Mouse (Mus musculus) kidney, adult 8-10 months (tissue): Measurements from ENCODE around the gene Dph5.
"Not testable (repeated sequence)": the region's sequence is repeated elsewhere in the genome, so short reads cannot be mapped to it uniquely, and the experiment has no call there.

ENCODE experiments used
- DNase-seq, 2 experiments: peaks; one replicate each; pipeline ENCODE4 v3.0.0; 2022

Gene Dph5

DNA sequence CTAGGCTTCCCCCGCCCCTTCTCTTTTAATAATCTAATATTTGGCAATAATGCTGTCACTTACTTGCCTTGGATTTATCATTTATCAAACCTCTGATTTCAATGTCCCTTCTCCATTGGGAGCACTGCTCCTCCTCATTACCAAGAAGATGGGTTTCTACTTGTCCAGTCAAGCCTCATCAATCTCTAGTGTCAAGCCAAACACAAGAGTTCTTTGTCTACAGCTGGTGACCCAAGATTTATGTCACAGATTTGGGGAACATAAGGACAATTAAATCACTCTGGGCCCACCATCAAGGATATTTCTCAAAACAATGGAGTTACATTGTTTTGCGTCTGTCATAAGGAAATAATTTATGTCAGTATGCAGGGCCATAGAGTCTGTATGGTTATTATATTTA, 5.5 kb downstream of the Dph5 start:
- DNase-seq = no peak

DNA sequence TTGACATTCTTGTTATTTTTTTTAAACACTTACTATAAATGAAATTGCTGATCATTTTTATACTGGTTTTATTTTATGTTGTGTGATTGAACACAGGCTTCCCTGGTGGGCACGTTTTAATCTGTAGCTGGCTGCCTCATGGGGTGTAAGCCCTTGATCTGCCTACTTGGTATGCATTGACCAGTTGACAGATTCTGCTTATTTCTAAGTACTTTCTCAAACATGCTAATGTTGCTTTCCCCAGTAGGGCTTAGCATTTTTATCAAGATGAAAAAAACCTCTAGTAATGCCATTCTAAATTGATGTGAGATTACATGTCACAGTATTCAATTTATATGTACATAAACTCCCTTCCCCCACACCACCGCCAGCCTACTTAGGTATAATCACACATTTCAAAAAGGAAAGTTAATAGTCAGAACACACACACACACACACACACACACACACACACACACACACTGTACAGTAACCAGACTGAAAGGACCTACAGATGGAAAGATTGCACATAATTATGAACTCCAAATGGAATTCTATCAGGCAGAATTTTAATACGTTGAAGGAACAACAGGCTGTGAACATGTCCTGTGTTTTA, 10.8 kb downstream of the Dph5 start:
- DNase-seq = no peak

DNA sequence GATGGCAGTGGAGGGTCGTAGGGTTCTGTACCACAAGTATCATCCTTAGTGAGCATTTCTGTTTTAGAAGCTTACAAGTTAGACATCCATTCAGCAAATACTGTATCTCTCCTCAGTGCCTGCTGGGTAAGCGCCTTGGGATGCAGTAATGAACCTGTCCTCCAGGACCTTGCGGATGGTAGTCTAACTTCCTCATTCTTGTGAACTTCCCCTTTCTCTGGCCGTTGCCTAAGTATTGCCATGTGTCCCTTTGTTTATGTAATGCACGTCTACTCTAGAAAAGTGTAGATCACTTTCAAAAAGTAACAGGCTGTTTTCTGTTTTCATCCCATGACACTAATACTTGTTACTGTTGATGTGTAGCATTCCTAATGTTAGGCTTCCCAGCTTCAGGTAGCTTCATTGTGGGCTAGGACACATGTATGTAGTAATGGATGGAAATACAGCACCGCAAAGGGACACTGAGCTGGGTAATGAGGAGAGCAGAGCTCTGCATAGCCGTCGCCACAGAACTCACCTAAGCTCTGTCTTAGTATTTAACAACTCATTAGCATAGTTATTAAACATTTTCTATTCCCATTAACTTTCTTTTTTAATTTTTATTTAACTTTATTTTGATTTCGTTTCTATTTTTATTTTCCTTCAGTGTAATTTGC, 14.8 kb downstream of the Dph5 start:
- no peak for DNase-seq

DNA sequence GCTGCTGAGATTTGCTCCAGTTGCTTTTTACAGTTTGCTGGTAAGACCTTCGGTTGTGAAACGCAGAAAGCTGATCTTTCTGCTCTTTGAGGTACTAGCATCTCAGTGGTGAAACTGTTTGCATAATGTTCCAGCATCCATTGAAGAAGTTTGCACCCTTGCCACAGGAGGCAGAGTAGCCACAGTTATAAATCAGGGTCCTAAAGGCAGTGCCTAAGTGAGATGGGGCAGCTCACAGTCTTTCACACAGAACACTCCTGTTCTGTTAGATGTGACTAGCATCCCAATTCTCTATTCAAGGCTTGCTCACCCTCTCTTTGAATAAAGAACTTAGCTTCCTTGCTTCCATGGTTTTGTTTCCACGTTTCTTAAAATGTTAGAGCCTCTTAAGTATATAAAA, 17.4 kb downstream of the Dph5 start:
- DNase-seq = no peak

DNA sequence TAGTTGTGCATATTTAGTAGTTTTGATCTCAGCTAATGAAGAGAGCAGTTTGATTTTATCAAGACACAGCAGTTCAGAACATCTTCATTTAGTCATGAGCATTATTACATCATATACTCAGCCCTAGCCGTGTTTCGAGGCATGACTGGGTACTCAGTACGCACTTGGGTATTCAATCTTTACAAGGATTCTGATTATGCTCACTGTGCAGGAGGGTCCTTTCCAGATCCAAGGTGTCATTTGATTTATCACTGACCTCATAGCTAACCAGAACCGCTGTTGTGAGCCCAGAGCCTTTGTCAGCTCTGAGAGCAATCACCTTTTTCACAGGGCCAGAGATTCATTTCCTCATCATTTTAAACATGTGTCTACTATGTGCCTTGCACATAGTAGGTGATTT, 17.9 kb downstream of the Dph5 start:
- no peak for DNase-seq

DNA sequence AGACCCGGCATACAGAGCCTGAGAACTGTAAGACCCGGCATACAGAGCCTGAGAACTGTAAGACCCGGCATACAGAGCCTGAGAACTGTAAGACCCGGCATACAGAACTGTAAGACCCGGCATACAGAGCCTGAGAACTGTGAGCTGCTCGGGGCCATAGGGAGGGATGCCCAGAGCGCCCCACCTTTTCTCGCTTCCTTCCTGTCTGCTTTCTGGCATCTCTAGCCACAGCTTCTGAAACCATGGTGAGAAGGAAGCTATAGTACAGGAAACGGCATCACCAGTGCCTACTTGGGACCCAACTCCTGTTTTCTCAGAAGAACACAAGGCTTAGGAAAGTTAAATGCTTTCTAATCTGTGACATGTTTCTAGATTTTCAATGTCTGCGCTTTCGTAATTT, 19.8 kb downstream of the Dph5 start:
- not testable (repeated sequence) for DNase-seq

DNA sequence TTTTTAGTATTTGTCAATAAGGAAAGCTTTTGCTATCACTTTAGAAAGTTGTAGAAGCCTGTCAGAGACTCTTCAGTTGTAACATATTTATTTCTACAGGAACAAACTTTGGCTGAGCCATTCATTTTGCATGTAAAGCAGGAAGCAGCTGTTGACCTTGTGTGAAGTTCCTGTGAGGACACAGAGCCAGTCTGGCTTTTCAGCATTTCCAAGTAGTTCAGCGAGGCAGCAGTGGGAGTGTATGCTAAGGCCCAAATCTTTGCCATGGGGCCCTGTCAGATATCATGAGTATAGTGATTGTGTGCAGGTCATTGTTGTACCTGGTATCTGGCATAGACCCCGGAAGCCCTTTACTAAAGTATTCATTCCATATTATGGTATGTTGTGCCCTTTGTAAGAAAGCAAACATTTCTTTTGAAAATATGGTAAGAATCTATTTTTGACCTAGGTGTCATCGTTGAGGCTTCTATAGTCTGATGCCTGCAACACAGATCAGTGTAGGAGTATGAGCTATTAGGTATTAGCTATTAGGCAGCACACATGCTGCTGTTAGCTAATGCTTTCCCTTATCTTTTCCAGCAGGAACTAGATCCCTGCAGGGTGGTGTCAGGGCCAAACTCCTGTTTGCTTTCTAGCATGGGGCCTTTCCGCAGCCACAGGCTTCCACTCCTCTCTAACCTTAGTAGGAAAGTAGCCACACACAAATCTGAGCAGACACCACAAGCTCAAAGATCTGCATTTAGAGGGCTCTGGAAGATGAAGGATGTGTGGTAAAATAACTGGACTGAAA, 37.0 kb downstream of the Dph5 start:
- peak in 1 of 2 experiments; percentile 5 for DNase-seq

DNA sequence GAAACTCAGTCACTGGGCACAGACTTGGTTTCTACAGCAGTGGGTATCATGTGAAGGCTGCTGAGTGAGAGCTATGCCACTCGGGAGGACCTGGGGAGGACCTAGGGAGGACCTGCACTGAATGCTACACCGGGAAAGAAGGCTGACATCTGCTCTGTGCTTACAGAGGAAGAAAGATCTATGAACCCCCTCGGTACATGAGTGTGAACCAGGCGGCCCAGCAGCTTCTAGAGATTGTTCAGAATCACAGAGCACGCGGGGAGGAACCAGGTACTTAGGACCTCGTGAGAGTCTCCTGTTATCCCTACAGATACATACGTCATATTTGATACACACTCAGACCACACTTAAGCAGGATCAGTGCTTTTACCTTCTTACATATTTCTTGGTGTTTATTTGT, 38.9 kb downstream of the Dph5 start:
- no peak for DNase-seq

DNA sequence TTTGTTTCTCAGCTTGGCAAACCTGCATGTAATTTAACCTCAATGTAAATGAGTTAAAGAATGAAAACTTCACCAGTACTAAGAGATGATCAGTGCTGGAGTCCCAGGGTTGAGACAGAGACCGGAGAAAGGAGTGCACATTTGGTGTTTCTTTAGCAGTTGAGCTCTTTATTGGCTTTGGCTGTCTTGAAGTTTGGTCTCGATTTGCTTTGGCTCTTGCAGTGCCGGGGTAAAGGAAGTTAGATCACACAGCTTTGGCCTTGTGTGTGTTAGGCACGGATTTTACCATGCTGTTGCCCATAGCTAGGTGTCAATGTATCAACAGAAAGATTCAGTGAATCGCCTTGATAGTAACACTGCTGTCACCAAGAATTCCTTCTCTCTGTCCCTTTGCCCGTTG, 44.1 kb downstream of the Dph5 start:
- no peak for DNase-seq

DNA sequence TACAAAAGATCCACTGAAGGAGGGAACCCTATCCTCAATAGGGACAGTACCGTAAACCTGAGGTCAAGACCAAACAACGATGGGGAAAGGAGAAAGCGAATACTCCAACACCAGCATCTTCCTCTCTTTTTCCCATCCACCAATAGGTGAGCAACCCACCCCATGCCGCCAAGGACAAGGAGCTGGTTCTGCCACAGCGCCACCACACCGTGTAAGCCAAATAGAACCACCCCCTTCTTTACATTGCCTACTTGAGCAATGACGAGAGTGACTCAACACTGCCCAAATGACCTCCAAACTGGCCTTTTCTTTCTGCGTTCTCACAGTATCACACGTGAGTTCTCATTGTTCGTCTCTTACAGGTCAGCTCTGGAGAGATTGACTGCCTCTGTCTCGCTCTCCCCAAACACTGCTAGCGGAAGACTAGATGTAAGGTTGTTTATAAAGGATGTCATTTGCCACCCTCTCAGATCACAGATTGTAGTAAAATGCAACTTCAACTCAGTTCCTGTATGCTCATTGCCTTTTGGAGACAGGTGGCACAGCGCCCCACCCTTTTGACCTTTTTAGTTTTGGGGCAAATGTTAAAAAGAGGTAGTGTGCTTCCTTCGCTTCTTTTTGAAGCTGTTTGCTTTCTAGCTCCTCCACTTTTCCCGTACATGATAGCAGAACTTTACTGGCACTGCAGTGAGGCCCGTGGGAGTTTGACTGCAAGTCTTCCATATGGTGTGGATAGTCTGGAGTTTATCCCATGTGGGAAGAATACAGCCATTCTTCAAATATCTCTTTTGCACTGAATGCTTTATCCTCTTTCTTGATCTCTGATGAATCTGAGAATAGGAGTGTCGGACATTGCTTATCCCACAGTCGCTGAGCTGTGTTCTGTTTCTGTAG, 45.9 kb downstream of the Dph5 start:
- no peak for DNase-seq

DNA sequence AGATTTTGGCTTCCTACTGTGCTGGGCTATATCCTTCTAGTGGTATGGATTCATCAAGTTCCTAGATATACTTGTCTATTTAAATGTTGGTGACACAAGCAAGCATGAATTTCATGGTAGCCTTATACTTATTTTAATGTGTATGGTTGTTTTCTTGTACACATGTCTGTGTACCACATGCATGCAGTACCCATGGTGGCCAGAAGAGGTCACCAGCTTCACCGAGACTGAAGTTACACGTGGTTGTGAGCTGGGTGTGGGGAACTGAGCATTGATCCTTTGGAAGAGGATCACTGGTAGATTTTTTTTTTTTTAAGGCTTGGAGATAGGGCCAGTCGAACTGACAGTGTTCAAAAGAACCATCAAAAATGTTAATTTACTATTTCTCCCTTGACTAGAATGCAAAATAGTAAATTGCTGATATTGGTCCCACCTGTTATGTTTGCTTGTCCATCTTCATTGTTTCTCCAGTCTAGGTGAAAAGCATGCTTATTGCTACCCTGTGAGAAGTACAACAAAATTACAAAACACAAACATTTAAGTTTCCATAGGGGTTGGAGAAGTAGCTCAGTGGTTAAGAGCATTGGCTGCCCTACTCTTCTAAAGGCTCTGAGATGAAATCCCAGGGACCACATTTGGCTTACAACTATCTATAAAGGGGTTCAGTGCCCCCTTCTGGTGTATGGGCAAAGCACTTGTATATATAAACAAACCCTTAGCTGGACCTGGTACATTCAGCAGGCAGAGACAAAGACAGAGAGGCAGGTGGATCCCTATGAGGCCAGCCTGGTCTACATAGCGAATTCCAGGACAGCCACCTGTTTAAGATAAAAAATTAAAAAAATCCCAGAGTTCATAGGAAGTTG, 49.3 kb downstream of the Dph5 start:
- peak; percentile 9 to 66 for DNase-seq

DNA sequence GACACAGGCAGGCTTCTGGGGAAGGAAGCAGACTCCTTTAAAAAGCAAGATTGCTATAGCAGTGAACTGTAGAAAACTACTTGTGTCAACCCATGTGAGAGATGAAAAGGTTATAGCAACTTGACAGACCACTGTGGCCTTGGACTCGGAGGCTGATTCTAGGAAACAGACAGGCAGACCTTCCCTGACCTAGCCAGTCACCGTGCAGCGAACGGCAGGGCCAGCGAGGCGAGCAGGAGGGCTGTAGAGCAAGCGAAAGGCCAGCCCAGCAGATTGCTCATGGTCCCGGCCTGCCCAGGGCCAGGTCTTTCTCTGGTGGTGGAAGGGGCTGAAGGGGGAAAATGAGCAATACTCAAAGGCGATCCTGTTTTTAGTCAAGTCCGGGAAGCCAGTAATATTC, 50.2 kb downstream of the Dph5 start:
- no peak for DNase-seq

DNA sequence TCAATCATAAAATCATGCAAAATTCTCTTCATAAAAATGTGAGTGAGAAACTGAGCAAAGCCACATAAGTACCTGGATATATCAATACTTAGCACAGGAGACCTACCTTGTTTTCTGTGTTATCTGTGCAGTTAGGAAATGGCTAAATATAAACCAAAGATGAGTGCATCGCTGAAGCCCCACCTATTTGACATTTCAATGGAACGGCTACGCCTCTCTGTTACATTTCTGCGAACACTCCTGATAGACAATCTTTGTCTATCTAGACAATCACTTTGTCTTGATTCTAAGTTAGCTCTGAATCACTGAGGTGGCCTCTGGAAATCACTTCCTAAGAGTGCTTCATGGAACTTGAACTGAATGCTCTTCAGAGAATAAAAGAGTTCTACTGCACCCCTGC, 52.9 kb downstream of the Dph5 start:
- DNase-seq = no peak

DNA sequence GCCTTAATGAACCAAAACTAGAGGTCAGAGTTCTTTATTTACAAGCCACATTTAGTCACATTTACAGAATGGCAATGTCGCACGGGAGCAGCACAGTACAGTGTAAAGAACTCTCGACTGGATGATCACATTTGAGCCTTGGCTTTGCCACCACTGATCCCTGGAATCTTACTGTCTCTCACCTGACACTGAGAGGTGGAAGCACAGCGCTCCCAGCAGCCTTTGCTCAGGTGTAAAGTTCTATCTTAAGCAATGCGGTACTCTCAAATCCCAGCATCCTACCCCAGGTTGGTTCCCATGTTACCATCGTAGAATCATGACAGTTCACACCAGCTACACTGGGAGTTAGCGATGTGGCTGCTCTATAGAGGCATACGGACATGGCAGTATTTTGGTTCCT, 53.8 kb downstream of the Dph5 start:
- no peak for DNase-seq

DNA sequence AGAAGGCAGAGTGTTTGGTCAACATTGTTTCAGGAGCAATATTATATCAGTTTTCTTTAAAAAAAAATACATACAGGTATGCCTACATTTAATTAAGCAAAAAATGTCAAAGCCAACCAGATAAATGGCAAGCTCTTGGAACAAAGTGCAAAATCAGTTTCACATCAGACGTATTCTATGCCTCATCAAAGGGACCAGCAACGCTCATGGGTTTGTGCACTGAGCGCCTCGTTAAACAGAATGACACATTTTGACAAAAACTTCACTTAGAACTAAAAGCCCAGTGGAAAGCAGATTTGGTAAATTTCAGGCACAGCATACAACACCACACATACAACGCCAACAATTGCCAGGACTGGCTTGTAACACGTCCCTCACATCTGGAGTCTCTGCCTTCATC, 56.7 kb downstream of the Dph5 start:
- no peak for DNase-seq

DNA sequence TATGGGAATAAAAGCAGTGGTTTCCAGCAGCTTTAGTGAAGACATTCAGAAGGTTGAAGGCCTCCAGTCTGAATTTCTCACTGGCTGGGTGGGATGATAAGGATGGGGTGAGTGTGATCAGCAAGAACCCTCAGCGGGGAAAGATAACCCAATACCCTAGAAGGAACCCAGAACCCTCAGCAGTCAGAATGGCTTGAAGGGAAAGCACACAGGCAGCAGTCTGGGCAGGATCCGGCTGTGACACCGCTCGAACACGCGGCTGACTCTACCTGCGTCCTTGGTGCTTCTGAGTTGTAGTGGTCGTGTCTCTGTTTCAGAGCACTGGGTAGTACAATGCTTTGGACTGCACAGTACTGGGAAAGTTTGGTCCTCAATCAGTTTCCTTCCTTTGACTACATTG, 58.6 kb downstream of the Dph5 start:
- no peak for DNase-seq

DNA sequence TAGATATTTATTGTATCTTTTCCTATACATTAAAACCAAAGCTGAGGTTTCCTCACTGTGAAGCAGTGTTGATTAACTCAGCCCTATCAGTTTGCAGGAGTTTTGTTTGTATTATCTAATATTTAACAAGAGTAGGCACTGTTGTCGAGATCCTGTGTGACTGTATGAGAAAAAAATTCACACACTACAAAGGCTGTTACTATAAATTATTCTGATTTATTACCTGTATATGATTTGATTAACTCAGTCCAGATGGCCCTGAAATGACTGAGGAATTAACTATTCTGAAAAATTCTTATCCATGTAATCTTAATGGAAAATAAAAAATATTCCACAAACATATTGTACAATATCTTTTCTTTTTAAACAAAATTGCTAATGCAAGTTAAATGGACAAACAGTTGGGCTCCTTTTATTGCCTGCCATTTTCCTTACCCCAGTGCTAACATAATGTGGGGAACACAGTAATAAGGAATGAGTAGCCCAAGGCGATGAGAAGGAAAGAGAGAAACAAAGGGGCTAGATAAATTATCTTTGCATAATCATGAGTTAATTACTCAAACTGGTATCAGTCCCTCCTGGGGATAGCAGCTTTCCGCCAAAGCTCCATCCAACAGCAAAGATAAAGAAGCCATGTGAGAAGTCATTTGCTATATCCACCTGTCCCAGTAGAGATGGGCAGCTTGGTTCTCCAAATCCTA, 61.7 kb downstream of the Dph5 start:
- DNase-seq = no peak

DNA sequence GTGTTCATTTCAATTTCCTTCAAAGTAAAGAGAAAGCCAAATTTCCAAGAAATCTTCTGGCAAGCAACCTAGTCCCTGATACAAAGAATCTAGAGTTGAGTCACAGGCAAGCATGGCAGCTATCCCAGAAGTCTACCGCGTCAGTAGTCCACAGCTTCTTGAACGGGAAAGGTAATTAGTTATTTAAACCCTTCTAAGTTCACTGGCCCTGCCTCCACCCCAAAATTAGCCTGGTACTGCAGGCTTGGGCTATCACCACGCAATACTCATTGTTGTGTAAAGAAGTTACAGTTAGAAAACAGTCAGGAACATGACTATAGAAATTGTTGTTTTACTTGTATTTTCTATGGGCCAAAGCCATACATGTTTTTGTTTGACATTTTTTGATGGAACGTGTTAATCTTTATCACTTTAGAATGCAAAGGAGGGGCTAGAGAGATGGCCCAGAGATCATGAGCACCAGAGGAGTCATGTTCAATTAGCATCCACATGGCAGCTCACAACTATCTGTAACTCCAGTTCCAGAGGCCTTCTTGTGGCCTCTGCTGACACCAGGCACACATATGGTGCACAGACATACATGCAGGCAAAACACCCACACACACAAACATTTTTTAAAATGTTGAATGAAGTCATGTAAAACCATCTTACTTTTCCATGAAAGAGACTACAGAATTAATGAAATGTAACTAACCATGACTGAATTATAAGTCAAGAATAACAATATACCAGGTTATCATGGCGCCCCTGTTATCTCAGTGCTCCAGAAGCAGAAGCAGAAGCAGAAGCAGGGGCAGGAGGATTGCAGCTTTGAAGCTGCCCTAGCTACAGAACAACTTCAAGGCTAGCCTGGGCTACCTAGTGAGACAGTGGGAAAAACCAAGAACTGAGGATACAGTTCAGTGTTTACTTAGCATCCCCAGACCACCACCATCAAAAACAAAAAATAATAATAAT, 62.6 kb downstream of the Dph5 start:
- no peak for DNase-seq

DNA sequence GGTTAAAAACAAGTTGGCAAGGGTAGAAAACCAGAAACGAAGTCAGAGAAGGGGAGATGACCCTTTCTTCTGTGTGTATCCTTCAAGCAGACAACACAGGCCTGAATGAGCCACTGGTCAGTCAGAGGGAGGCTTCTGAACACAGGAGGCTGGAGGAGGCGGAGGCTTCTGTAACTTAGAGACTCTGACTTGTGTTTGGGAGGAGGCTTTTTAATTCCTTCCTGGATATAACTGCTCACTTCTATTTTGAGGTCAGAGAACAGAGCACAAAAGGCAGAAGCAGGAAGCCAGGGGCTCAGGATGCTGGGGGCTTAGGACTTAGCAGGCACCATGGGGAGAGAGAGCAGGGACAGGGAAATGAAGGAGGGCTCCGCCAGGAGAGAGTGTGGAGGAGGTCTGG, 63.6 kb downstream of the Dph5 start:
- no peak for DNase-seq

DNA sequence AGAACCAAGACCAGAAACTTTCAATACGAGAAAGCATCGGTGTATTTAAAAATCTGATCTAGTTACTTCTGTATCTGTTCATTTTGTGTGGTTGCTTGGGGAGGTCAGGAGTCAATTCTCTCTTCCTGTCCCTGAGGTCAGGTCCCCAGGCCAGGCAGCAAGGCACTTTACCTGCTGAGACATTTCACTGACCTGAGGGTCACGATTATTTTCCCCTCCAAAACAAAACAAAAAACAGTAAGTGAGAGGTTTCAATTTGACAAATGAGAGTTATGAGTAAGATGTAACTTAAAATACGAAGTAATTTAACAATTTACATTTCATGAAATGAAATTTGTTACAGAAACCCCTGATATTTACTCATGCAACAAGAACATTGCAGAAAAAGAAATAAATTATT, 64.7 kb downstream of the Dph5 start:
- DNase-seq = no peak

DNA sequence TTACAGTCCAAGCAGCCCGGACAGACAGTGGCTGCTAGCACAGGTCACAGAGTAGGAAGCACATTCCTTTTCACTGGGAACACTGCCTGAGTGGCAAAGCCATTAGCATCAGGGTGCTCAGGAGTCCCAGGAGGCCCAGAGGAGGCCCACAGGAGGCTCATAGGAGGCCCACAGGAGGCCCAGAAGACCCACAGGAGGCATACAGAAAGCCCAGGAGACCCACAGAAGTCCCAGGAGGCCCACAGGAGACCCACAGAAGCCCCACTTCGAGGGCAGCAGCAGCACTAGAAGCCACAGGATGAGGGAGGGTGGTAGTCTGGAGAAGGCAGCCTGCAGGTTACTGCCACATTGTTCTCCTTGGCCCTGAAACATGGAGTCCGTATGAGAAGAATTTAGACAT, 65.5 kb downstream of the Dph5 start:
- DNase-seq = no peak
